Mouse (Mus musculus) liver, adult 2 months (tissue): ENCODE measurements around the gene Coro2b. TPM values are rescaled to one million over a fixed set of nuclear protein-coding genes. Genes with fewer than 3 reads are reported as not detected.

Source experiments
- DNase-seq: peaks from one replicate; pipeline ENCODE4 v3.0.0-alpha.2; 2011; ENCODE audit warnings: low read depth, low spot score; ENCODE audit errors: extremely low read depth
- H3K27ac ChIP-seq: fragments of 200-500 bp; replicated peaks from 2 replicates; pipeline ENCODE4 v1.5.1; 2012; ENCODE audit warnings: low read depth, mild to moderate bottlenecking, control low read depth, inconsistent platforms, low read length; ENCODE audit not compliant: insufficient read depth
- H3K27me3 ChIP-seq: fragments of 200-500 bp; 2 replicates; pipeline ENCODE4 v1.6.1; 2012; ENCODE audit warnings: mild to moderate bottlenecking, moderate library complexity, low read length, inconsistent platforms; ENCODE audit not compliant: control insufficient read depth, insufficient read depth
- H3K36me3 ChIP-seq: fragments of 200-500 bp; 2 replicates; pipeline ENCODE4 v1.6.1; 2012; ENCODE audit warnings: low read length, inconsistent platforms; ENCODE audit not compliant: control insufficient read depth, insufficient read depth
- H3K4me1 ChIP-seq: fragments of 200-500 bp; 2 replicates; pipeline ENCODE4 v1.6.1; 2011; ENCODE audit warnings: low read length; ENCODE audit not compliant: control insufficient read depth, insufficient read depth
- H3K4me3 ChIP-seq: fragments of 200-500 bp; 2 replicates; pipeline ENCODE4 v1.5.1; 2011; ENCODE audit warnings: low read depth, mild to moderate bottlenecking, control low read depth, low read length, moderate library complexity; ENCODE audit not compliant: insufficient read depth
- H3K79me2 ChIP-seq: fragments of 200-500 bp; 2 replicates; pipeline ENCODE4 v1.6.1; 2012; ENCODE audit warnings: inconsistent platforms, mild to moderate bottlenecking, low read length, moderate library complexity; ENCODE audit not compliant: control insufficient read depth, insufficient read depth
- H3K9ac ChIP-seq: fragments of 200-500 bp; 2 replicates; pipeline ENCODE4 v1.6.1; 2012; ENCODE audit warnings: low read depth, mild to moderate bottlenecking, control low read depth, inconsistent platforms, low read length
- CTCF ChIP-seq: fragments of 200-500 bp; IDR thresholded peaks from 2 replicates; pipeline ENCODE4 v1.5.1; 2011; ENCODE audit warnings: low read depth, low read length, control low read depth
- POLR2A ChIP-seq: fragments of 200-500 bp; IDR thresholded peaks from 2 replicates; pipeline ENCODE4 v1.6.1; 2011; ENCODE audit warnings: low read length, control low read depth; ENCODE audit not compliant: insufficient read depth; ENCODE audit errors: extremely low read depth
- WGBS: fragments of 180-500 bp; shearing (Covaris S2); methylation state at CpG from one replicate; pipeline ENCODE4 v1.1.7; 2018; 5-methylcytosine and 5-hydroxymethylcytosine counted together
- polyA plus RNA-seq: library from polyadenylated mRNA; depleted of rRNA; stranded (reverse); fragments of >200 nt; gene quantifications from 2 replicates; pipeline ENCODE4 v1.2.3, GENCODE M21; 2012; rRNA removed
- total RNA-seq: library from RNA; depleted of rRNA; stranded (reverse); fragments of >200 nt; gene quantifications from 2 replicates; pipeline ENCODE4 v1.2.3, GENCODE M21; 2014; rRNA removed

Coro2b gene
- total RNA-seq (1.5 and 2.2 TPM in 2 replicates), polyA plus RNA-seq (1.3 and 2.7 TPM in 2 replicates)

DNA sequence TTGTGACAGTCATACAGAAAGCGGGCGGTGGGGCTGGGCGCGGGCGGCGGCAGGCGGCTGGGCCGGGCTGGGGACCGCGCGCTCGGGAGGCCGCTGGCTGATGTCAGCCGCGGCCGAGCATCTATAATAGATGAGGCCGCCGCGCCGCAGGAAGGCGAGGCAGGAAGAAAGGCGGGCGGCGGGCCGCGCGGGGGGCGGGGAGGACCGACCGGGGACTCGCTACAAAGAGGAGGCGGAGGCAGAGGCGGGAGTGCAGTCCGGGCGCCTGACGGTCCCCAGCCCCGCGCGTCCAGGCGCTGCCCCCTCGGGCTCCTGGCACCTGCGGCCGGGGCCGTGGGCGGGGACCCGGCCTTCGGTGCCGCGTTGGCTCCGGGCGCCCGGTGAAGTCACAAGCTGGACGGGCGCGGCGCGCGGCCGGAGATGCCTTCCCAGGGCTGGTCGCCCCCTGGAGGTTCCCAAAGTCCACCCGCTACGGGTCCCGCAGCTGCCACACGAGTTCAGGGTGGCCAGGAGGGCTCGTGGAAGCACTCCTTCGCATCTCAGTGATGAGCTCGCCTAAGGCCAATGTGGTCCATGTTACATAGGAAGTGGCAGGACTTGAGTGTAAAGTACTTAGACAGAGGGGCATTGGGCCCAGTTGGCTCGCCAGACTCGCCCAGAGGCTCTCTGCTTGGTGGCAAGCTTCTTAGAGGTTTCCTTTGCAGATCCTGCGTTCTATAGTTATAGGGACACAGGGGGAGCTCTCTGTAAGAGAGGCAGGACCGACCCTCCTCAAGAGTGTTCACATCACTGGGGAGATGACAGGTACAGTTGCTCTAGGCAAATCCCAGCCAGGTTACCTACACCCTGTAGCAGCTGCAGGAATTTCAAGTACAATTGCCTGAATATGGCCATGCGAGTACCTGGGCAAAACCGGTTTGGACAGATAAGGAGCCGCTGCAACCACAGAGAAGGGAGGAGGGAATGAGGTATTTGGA is at the start of gene Coro2b:
Gene Coro2b (minus strand): TSS at position 390 of the 977 bp plus-strand sequence.
- WGBS: 5% methylated on average over 67 of the region's 74 CpGs
- H3K9ac ChIP-seq: peak within 1 kb of the TSS; percentile 78
- no peaks in the 10 kb centered on the region for H3K79me2 ChIP-seq
- DNase-seq: no peak
- H3K36me3 ChIP-seq: no peaks in the 10 kb centered on the region
- TF ChIP-seq CTCF: 0 out of 2 replicates have a peak, but pooled peaks have one; percentile 10
- TF ChIP-seq POLR2A: no peak
- H3K27me3 ChIP-seq: peaks cover 4% of the 10 kb centered on the region; the same call in 1 of the 2 replicates
- 0 out of 2 replicates have a peak, but pooled peaks cover 2% of the 10 kb centered on the region for H3K4me1 ChIP-seq
- peak within 1 kb of the TSS; percentile 66 for H3K4me3 ChIP-seq
- H3K27ac ChIP-seq: peak within 1 kb of the TSS; percentile 7; the same call in 1 of the 2 replicates

DNA sequence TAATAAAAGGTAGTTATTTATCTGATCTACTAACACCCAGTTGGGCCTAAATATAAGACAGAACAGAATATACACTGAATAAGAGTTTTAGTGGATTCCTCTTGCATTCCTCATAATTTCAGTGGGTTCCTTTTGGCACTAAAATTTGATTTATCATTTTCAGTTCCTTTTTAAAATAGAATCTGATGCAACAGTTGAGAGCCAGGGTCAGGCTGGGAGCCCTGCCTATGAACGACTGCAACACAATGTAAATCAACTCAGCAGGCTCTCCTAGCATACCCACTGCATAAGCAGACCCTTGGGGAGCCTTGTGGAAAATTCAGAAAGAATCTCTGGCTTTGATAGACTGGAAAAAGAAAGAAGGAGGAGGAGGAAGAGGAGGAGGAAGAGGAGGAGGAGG is 40.7 kb upstream of the Coro2b start:
- WGBS: 57% methylated on average over 1 of the region's 1 CpGs
- Histone ChIP-seq H3K36me3 (no peaks in the 10 kb centered on the region), H3K27ac (no peak overlapping the region), H3K4me3 (no peak overlapping the region), H3K4me1 (no peaks in the 10 kb centered on the region), H3K79me2 (no peaks in the 10 kb centered on the region), H3K9ac (no peak overlapping the region), H3K27me3 (no peaks in the 10 kb centered on the region)
- TF ChIP-seq POLR2A (no peak), CTCF (no peak)
- DNase-seq: no peak

DNA sequence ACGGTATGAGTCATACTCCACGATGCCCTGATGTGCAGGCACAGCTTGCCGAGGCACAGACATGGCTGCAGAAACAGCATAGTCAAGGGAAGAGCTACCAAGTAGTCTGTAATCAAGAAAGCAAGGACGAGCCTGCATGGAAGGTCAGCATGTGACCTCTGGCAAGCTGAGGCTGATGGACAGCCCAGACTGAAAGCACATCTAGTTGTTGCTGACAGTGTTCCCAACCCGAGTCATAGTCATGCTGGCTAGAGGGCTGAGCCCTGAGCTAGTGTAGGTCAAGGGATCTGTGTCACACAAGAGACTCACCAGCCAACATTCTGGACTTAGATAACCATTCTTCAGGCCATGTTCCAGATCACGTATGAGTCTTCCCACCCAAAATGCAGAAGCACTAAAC is 32.3 kb upstream of the Coro2b start:
- H3K27ac ChIP-seq: no peak overlapping the region
- no peaks in the 10 kb centered on the region for H3K36me3 ChIP-seq
- no peaks in the 10 kb centered on the region for H3K4me1 ChIP-seq
- TF ChIP-seq CTCF: no peak
- no peak for TF ChIP-seq POLR2A
- H3K27me3 ChIP-seq: no peaks in the 10 kb centered on the region
- H3K79me2 ChIP-seq: no peaks in the 10 kb centered on the region
- 77% methylated on average over 6 of the region's 6 CpGs for WGBS
- DNase-seq: no peak
- no peak overlapping the region for H3K9ac ChIP-seq
- H3K4me3 ChIP-seq: no peak overlapping the region

DNA sequence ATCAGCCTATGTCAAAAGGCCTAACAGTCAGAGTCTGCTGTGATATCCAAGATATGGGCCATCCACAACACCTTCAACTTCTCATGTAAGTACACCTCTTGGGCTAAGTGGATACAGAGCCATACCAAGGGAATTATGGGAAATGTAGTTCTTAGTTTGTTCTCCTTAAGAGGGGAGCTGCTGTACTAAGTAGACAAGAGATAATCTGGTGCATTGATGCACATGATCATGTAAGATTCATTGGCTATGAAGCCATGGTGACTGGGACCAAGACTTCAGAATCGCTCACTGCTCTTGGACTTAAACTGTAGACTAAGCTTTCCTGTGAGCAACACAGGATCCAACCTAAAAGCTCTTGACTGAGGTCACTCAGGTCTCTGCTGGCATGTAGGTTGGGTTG is 31.0 kb upstream of the Coro2b start:
- Histone ChIP-seq H3K79me2 (no peaks in the 10 kb centered on the region), H3K27ac (no peak overlapping the region), H3K36me3 (no peaks in the 10 kb centered on the region), H3K4me1 (no peaks in the 10 kb centered on the region), H3K9ac (no peak overlapping the region), H3K4me3 (no peak overlapping the region), H3K27me3 (no peaks in the 10 kb centered on the region)
- no peak for DNase-seq
- WGBS: 94% methylated on average over 1 of the region's 1 CpGs
- no peak for TF ChIP-seq CTCF
- no peak for TF ChIP-seq POLR2A

DNA sequence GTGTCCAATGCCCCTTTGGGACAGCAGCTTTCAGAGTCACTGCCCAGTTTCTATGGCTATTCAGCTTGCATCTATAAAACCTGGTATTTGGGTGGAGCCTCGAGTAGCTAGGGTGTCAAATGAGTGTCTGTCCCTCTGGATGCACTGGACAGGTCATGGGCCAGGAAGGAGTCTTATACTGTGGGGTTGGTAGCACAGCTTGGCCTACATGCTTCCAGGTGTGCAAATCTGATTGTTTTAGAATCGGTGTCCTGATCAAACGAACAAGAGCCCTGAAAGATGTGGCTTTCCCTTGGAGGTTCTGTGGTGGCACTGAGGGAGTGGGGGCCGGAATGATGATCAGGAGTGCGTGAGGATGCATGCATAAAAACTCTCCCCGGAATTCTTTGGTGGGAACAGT is 25.4 kb upstream of the Coro2b start:
- H3K79me2 ChIP-seq: no peaks in the 10 kb centered on the region
- WGBS: 87% methylated on average over 6 of the region's 6 CpGs

More for the DNA sequence above, 25.4 kb upstream of the Coro2b start:
- Histone ChIP-seq H3K4me3 (no peak overlapping the region), H3K4me1 (no peaks in the 10 kb centered on the region; the same call in 1 of the 2 replicates), H3K27me3 (no peaks in the 10 kb centered on the region), H3K36me3 (no peaks in the 10 kb centered on the region), H3K27ac (no peak overlapping the region), H3K9ac (no peak overlapping the region)
- no peak for TF ChIP-seq CTCF
- TF ChIP-seq POLR2A: no peak
- no peak for DNase-seq
